Mouse (Mus musculus) lung, adult 2 months (tissue): ENCODE data around the gene Dido1.

Experiments
- CTCF ChIP-seq: fragments of 200-500 bp; IDR thresholded peaks from 2 replicates; pipeline ENCODE4 v1.5.1; 2011; ENCODE audit warnings: mild to moderate bottlenecking, low read length, control low read depth; ENCODE audit not compliant: insufficient read depth
- POLR2A ChIP-seq: fragments of 200-500 bp; IDR thresholded peaks from 2 replicates; pipeline ENCODE4 v1.6.1; 2011; ENCODE audit warnings: low read depth, mild to moderate bottlenecking, control low read depth, low read length, borderline replicate concordance; ENCODE audit errors: extremely low read depth

DNA sequence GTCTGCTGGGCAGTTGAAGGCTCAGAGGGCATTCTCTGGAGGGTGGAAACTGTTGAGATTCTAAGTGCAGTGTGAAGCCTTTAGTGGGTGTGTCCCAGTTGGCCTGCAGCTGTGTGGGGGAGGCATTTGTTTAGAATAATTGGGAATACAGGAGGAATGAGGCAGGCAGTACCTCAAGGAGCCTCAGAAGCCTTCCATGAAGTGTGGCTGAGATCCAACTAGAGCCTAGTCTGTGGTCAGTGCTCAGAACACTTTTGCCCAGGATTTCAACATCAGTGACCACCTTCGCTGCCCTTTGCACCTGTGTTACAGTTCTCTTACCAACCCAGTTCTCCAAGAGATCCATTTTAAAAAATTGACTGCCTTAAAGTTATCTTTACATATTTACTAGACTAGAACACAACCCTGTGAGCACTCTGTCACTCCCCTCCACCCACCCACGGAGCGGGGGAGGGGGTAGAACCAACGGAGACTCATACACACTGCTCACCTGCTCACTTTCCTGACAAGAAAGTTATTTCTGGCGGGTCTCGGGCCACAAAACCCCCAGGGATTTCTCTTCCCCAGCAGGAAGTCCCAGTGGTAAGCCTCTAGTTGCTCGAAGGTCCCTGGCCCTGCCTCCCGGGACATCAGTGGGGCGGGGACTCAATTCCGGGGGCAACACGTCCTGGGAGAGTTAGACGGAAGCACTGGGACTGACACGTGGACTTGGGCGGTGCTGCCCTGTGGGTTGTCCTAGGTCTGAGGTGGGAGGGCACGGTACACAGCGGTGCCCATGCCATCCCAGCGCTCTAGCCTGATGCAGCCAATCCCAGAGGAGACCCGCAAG is 15.0 kb upstream of the Dido1 start, which contains the start of gene Slc17a9:
- TF ChIP-seq POLR2A (peak; percentile 24; the same call in 1 of the 2 replicates), CTCF (no peak)
